Mouse (Mus musculus) stomach, postnatal 0 days (tissue): ENCODE data around the gene Agmo.

Source experiments
- CTCF ChIP-seq: IDR thresholded peaks from 2 replicates; pipeline ENCODE4 v1.5.1; 2016; ENCODE audit warnings: antibody characterized with exemption, low read depth, mild to moderate bottlenecking, moderate library complexity
- EP300 ChIP-seq: optimal IDR thresholded peaks from 2 replicates; pipeline ENCODE3; 2016; ENCODE audit warnings: antibody characterized with exemption

GRCm38 (mm10) chr12:37434466-37434865 lies 193.0 kb downstream of the Agmo start:
- TF ChIP-seq CTCF (no peak), EP300 (no peak)
